Mouse (Mus musculus): ENCODE measurements around the gene Sfn.

Gene Sfn

DNA sequence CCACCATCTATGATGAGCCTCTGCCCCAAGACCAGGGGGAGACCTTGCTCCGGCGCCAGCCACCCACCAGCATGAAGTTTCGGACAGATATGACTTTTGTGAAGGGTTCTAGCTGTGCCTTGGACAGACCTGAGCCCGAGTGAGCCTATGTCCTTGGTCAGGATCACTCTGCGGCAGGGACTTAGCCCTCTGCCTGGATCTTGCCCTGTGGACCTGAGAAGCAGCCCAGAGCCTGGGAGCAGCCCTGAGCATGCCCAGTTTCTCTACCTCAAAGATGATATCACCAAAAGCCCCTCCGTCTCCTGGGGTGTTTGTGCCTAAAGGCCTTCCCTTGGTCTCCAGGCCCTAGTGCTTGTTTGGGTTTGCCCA lies 18.3 kb downstream of the Sfn start:
- DNase-seq (ENCODE audit: low read depth, low spot score): no peak

DNA sequence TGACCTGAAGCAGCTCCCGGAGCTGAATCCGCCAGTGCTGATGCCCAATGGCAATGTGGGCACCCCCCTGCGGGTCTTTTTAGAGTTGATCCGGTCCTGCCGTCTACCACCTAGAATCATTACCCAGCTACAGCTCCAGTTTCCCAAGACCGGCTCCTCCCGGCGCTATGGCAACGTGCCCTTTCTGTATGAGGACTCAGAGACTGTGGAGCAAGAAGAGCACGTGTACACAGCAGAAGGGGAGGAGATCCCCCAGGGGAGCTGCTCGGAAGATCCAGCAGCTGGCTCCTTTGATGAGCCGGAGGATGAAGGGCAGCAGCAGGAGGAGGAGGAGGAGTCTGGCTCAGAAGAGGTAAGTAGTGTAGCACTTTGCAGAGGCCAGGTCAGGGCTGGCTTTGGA lies 24.0 kb downstream of the Sfn start:
- no peak for DNase-seq (ENCODE audit: low read depth, low spot score)

DNA sequence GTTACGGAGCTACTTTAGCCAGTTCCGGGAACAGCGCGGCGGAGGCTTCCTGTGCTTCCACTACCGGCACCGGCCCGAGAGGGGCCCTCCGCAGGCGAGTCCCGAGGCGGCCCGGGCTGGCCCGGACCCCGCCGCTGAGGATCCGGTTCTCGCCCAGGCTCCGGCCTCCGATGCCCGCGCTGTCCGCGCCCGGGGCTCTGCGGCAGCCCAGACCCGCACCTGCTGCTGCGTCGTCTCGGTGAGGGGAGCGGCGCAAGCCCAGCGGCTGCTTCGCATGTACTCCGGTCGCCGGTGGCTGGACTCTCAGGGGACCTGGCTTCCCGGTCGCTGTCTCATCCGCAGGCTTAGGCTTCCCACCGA lies 27.1 kb downstream of the Sfn start:
- DNase-seq (ENCODE audit: low read depth, low spot score): no peak

DNA sequence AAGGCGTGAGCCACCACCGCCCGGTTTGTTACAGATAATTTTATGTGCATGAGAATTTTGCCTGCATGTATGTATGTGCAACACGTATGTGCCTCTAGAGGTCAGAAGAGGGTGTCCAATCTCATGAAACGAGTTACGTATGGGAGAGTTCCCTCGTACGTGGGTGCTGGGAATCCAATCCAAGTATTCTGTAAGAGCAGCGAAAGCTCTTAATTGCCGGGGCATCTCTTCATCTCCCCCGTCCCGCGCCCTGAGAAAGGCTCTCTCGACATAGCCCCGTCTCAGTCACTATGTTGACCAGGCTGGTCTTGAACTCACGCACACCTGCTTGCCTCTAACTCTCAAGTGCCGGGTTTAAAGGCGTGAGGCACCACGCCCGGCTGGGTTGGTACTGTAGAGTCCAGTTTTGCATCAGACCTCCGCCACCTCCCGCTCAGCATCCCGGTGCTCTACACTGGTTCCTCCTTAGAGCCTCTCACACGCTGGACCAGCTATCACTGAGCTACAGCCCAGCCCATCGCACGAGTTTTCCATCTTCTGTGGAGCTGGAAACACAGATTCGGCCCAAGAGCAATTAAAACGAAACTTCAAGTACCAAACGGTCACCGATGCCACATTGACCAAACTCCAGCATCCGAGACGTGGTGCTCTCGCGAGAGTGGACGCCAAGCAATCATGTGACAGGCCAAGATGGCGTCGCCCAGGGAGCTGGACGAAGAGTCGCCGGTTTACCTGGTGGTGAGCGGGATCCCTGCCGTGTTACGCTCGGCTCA lies 27.7 kb downstream of the Sfn start, which contains the start of gene Gpatch3:
Gene Gpatch3, plus strand, starts transcription at position 676 of the 773 bp plus-strand sequence.
- DNase-seq (ENCODE audit: low read depth, low spot score): peak; percentile 96

DNA sequence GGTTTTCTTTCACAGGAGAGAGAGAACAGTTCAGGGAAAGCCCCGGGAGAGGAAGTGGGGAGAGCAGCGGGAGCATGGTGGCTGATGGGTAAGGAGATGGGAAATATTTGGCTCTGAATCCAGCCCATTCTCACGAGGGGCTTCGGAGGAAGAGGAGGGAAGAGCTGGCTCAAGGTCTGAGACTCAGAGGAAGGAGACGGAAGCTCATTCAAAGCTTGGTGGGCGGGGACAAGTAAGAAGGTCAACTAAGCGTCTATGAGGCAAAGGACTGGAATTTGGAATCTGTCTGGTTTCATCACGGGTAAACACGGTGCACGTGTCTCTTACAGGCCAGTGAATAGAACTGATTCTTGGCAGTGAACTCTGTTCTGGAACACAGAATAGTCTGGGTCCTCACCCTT lies 31.9 kb downstream of the Sfn start:
- DNase-seq (ENCODE audit: low read depth, low spot score): peak; percentile 64

DNA sequence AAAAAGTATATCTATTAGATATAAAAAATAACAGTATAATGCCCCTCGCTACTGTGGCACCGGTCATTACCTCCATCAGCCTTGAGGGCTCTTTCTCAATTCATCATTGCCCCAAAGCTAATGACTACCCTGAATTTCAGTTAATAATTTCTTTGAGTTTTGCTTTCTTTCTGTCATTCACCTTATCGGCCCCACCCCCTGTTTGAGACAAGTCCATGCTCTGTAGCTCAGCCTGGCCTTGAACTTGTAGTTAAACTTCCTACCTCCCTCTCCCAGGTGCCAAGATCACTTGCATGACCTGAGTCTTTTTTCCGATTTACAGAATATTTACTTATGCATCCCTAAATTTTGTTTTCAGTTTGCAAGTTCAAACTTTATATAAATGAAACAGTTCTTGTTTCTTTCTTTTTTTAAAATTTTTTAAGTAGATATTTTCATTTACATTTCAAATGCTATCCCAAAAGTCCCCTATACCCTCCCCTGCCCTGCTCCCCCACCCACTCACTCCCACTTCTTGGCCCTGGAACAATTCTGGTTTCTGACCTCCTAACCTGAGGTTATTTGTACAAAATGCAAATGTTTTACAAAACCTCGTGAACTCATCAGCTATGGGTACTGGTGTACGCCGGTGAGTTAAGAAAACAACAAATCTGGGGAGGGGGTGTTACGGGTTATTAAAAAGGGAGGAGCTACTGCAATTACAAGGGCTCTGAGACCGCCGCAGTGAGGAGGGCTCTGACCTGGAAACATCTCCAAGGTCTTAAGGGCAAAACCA lies 32.5 kb downstream of the Sfn start:
- no peak for DNase-seq (ENCODE audit: low read depth, low spot score)

DNA sequence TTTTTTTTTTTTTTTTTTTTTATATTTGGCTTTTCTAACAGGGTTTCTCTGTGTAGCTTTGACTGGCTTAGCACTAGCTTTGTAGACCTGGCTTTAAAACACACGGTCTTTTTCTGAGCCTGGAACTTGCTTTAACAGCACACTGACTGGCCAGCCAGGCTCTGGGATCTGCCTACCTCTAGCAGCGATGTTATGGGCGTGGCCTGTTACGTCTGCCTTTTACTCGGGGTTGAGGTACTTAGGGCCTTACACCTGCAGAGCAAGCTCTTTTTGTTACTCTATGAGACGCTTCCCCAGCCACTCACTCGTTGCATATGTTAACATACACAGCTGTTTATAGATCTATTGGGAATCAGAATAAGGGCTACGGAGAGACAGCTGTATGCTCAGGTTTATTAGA lies 34.7 kb downstream of the Sfn start:
- no peak for DNase-seq (ENCODE audit: low read depth, low spot score)

DNA sequence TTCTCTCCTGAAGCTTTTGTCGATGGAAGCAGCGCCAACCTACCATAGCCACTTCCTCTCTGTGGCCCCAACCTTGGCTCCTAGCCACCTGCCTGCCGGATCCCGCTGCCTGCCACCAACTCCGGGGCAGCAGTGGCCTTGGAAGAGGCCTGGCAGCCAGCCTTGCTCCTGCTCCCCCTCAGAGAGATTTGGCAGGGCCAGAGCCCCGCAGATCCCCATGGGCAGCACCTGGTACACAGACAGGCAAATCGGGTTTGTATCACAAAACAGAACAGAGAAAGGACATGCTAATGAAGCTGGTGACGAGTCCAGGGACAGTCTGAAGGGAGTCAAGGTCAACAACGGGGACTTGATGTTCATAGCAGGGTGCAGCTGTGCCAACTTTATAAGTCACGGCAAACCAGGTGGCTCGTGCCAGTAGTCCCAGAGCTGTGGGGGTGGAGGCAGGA lies 38.8 kb downstream of the Sfn start:
- DNase-seq (ENCODE audit: low read depth, low spot score): no peak

DNA sequence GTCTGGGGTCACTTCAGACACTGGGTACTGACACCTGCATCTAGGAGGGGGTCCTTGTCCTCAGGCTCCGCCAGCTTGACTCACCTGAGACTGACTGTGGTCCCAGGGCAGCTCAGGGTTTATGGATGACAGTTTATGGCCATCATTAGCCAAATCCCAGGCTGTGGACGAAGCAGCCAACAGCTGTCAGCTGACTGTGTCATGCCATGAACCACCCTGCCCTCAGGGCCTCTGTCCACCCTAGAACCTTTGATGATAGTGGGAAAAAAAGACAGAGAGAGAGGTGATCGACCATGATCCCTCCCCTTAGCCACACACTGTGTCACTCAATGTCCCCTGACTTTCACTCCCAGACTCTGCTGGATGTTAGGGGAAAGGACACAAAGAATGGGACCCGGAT lies 40.3 kb downstream of the Sfn start:
- no peak for DNase-seq (ENCODE audit: low read depth, low spot score)

DNA sequence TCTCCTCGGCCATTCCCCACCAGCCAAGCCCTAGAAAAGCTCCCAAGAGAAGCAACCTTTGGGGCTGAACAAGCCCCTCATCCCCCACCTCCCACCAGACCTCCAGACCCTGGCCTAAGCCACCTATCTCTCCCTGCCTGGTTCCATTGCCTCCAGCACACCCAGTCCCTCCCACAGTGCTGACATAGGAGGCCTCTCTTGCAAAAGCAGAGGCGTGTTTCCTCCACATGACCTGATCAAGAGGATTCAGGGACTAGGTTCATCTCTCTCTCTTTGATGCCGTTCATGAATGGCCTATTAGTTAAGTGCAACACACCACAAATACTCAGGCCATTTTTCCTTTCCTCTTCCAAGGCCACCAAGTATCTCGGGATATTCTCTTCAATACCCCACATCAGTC lies 42.1 kb downstream of the Sfn start:
- DNase-seq (ENCODE audit: low read depth, low spot score): no peak

DNA sequence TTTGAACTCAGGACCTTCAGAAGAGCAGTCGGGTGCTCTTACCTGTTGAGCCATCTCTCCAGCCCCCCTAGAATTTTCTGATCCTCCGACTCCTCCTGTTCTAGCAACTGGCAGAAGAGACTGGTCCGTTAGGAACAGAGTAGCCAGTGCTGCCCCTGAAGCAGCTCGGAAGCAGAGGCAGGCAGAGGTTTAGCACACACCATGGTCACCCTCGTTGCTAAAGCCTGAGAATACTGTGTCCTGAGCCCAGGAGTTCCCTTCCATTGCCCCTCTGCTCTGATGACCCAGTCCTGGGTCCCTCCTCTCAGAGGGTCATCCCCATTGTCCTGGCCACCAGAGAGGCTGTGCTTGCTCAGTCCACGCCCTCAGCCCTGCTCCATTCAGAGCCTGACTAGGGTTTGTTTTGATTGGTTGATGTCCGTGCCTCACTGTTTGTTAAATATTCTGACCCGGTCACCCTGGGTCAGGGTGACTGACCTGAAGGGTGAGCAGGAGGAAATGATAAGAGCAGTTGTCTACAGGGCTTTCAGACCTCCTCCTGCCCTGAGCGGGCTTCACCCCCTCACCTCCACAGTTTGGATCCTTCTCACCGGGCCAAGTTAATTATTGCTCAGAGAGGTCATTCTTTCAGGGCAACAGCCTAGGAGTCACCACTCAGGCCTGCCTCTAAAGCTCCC lies 44.8 kb downstream of the Sfn start:
- no peak for DNase-seq (ENCODE audit: low read depth, low spot score)

DNA sequence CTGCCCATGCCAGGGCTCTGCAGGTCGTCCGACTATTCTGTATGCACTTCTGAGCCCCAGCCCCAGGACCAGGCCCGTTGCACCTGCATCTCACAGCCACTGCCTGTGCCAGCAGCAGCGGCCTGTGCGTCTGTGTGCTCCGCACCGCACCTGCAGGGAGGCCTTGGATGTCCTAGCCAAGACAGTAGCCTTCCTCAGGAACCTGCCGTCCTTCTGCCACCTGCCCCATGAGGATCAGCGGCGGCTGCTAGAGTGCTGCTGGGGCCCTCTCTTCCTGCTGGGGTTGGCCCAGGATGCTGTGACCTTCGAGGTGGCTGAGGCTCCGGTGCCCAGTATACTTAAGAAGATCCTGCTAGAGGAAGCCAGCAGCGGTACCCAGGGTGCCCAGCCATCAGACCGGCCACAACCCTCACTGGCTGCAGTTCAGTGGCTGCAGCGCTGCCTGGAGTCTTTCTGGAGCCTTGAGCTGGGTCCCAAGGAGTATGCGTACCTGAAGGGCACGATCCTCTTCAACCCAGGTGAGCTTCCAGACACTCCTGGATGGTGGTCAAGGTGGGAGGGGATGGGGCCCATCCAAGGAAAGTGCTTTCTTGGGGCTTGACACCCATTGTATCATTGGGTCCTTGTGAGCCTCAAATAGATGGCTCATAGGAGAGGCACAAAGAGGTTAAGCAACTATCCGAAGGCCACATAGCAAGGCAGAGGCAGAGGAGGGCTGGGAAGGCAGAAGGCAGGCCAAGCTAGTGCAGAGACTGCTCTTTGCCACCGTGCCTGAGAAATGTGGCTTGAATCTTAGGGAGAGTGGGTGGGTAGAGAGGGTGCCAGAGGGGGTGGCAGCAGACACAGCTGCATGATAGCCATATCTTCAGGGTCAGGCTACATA lies 48.3 kb downstream of the Sfn start:
- no peak for DNase-seq (ENCODE audit: low read depth, low spot score)

DNA sequence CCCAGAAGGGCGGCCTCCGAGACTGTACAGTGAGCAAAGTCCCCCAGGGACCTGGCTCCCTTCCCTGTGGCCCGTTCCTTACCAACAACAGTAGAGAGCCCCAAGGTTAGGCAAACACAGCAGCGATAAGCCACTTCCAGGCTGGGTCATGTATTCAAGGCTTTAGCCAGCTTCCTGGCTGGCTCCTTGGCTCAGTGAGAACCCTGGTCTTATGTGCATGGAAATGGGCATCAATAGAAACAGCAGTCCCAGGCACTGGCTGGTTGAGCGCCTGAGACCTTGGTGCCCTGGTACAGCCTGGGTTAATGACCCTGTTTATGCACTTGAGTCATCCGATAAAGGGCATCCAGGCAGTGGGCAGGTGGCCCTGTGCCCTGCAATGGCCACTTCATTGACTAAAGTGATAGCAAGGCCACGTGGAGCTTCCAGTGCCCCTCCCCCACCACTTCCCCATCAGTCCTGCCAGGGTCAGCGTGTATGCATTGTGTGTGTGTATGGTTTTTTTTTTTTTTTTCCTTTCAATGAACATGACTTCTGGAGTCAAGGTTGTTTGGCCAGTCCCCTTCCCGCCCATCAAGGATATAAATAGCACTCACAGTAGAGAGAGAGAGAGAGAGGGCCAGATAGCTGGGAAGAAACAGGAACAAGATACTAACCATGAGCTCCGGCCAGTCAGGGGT lies 49.1 kb downstream of the Sfn start, which contains the start of gene Nr0b2:
Gene Nr0b2, plus strand, starts transcription at position 609 of the 680 bp plus-strand sequence.
- no peak for DNase-seq (ENCODE audit: low read depth, low spot score)

DNA sequence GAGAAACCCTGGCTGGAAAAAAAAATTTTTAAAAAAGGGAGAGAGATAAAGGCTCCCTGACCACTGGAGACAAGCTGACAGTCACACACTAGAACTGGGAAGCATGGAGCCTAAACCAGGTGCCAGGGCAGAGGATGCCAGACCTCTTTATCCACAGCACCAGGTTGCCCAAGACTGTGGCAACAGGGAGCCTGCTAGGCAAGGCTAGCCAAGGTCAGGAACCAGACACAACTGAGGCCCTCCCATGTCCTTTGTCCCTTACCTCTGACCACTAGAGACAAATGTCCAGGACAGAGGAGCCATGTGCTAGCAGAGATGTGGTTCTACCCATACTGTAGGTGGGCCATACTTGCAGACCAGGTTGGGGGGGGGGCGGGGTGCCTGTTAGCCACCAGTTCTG lies 49.9 kb downstream of the Sfn start:
- no peak for DNase-seq (ENCODE audit: low read depth, low spot score)

Measured in 3T3-L1 (cell line).